Mouse (Mus musculus) C2C12 (cell line): ENCODE results near the gene Rwdd2a. TPM values are rescaled to one million over a fixed set of nuclear protein-coding genes. Genes with fewer than 3 reads are reported as not detected.

ENCODE experiments used
- H3K27me3 ChIP-seq: one replicate; pipeline ENCODE4 v1.6.1; 2011; ENCODE audit not compliant: control insufficient read depth, insufficient read depth, insufficient read length
- H3K36me3 ChIP-seq: one replicate; pipeline ENCODE4 v1.6.1; 2011; ENCODE audit not compliant: control insufficient read depth, insufficient read depth
- H3K4me3 ChIP-seq: one replicate; pipeline ENCODE4 v1.5.1; 2011; ENCODE audit warnings: mild to moderate bottlenecking, control low read depth; ENCODE audit not compliant: poor library complexity, insufficient read depth, severe bottlenecking
- H3K79me2 ChIP-seq: one replicate; pipeline ENCODE4 v1.6.1; 2011; ENCODE audit not compliant: control insufficient read depth, insufficient read depth
- H3K79me3 ChIP-seq: one replicate; pipeline ENCODE4 v1.6.1; 2011; ENCODE audit warnings: low read depth, control low read depth
- H3ac ChIP-seq: one replicate; pipeline ENCODE3; 2011; ENCODE audit warnings: low read depth; ENCODE audit not compliant: control insufficient read depth, insufficient read length
- CEBPB ChIP-seq: IDR thresholded peaks from one replicate; pipeline ENCODE4 v1.6.1; 2011; ENCODE audit warnings: low read depth, mild to moderate bottlenecking, control low read depth, moderate library complexity
- CTCF ChIP-seq: IDR thresholded peaks from one replicate; pipeline ENCODE4 v1.5.1; 2011; ENCODE audit not compliant: control insufficient read depth, insufficient read depth, insufficient read length
- FOSL1 ChIP-seq: IDR thresholded peaks from one replicate; pipeline ENCODE4 v1.8.0; 2011; ENCODE audit warnings: mild to moderate bottlenecking, low read length; ENCODE audit not compliant: poor library complexity, insufficient read depth, severe bottlenecking
- MAX ChIP-seq: IDR thresholded peaks from one replicate; pipeline ENCODE4 v1.6.1; 2011; ENCODE audit warnings: mild to moderate bottlenecking, control low read depth
- MYOD1 ChIP-seq: IDR thresholded peaks from one replicate; pipeline ENCODE4 v1.6.1; 2011; ENCODE audit warnings: low read depth; ENCODE audit not compliant: control insufficient read depth, insufficient read length
- MYOG ChIP-seq: IDR thresholded peaks from one replicate; pipeline ENCODE4 v1.6.1; 2011; ENCODE audit not compliant: control insufficient read depth, insufficient read length; ENCODE audit errors: extremely low read depth
- USF1 ChIP-seq: IDR thresholded peaks from one replicate; pipeline ENCODE4 v1.6.1; 2011; ENCODE audit warnings: low read depth, mild to moderate bottlenecking, control low read depth, moderate library complexity
- long read RNA-seq, 2 experiments: library from polyadenylated mRNA; unstranded; transcript quantifications; one replicate each; pipeline ENCODE4 v2.0.0; 2019 to 2020
- polyA plus RNA-seq: library from polyadenylated mRNA; unstranded; fragments of >200 nt; fragmentation: generic; extraction: Trizol; gene quantifications from one replicate; pipeline ENCODE4 v1.2.1, GENCODE M21; 2012; ENCODE audit warnings: missing spikeins

Gene Rwdd2a
- 0.80 TPM for polyA plus RNA-seq
- long read RNA-seq, experiment 1, partial matches to known transcripts: 0 of 1 reads
- long read RNA-seq, experiment 1, other reads (novel, unspliced or antisense): 0 of 1 reads
- long read RNA-seq, experiment 2, partial matches to known transcripts: 0 of 2 reads
- long read RNA-seq, experiment 2, other reads (novel, unspliced or antisense): 1 of 2 reads

GRCm38 (mm10) chr9:86571540-86572135 is at the start of gene Rwdd2a, which contains the start of gene Pgm3:
Gene Rwdd2a, plus strand, starts transcription at chr9:86571991.
Gene Pgm3, minus strand, starts transcription at chr9:86571842.
- TF ChIP-seq MYOG (no peak), MAX (peak; percentile 22)
- peaks cover 17% of the 10 kb centered on the region for H3K36me3 ChIP-seq
- peak within 1 kb of the TSS; percentile 86 for H3ac ChIP-seq
- no peaks in the 10 kb centered on the region for H3K27me3 ChIP-seq
- H3K79me2 ChIP-seq: no peaks in the 10 kb centered on the region
- H3K79me3 ChIP-seq: peaks cover 5% of the 10 kb centered on the region
- H3K4me3 ChIP-seq: peak within 1 kb of the TSS; percentile 44

- TF ChIP-seq MYOD1 (no peak), MAX (no peak), CTCF (no peak), USF1 (no peak), MYOG (no peak), FOSL1 (no peak), CEBPB (no peak)
- H3K27me3 ChIP-seq: no peaks in the 10 kb centered on the region
- H3K79me3 ChIP-seq: no peaks in the 10 kb centered on the region
- no peak overlapping the region for H3ac ChIP-seq
- H3K79me2 ChIP-seq: no peaks in the 10 kb centered on the region
- H3K36me3 ChIP-seq: peaks cover 29% of the 10 kb centered on the region
- H3K4me3 ChIP-seq: no peak overlapping the region
Measured at GRCm38 (mm10) chr9:86522335-86522734, 49.5 kb upstream of the Rwdd2a start.

- Histone ChIP-seq H3K79me2 (no peaks in the 10 kb centered on the region), H3ac (no peak overlapping the region), H3K27me3 (no peaks in the 10 kb centered on the region), H3K79me3 (no peaks in the 10 kb centered on the region), H3K4me3 (no peak overlapping the region), H3K36me3 (peaks cover 33% of the 10 kb centered on the region)
- TF ChIP-seq CEBPB: no peak
- no peak for TF ChIP-seq MAX
- no peak for TF ChIP-seq CTCF
- TF ChIP-seq MYOG: no peak
- no peak for TF ChIP-seq FOSL1
- TF ChIP-seq USF1: no peak
- TF ChIP-seq MYOD1: no peak
Measured at GRCm38 (mm10) chr9:86525600-86525999, 46.2 kb upstream of the Rwdd2a start.

- TF ChIP-seq CTCF (no peak), MAX (no peak), MYOD1 (no peak), CEBPB (no peak), USF1 (no peak), FOSL1 (no peak), MYOG (no peak)
- Histone ChIP-seq H3K27me3 (no peaks in the 10 kb centered on the region), H3ac (no peak overlapping the region), H3K79me3 (no peaks in the 10 kb centered on the region), H3K4me3 (no peak overlapping the region), H3K79me2 (no peaks in the 10 kb centered on the region), H3K36me3 (peaks cover 6% of the 10 kb centered on the region)
Measured at GRCm38 (mm10) chr9:86534071-86534470, 37.7 kb upstream of the Rwdd2a start.

GRCm38 (mm10) chr9:86543451-86543850 is 28.3 kb upstream of the Rwdd2a start:
- H3K4me3 ChIP-seq: no peak overlapping the region
- no peak overlapping the region for H3ac ChIP-seq
- H3K79me3 ChIP-seq: no peaks in the 10 kb centered on the region
- TF ChIP-seq MYOD1 (no peak), CEBPB (no peak)
- no peaks in the 10 kb centered on the region for H3K79me2 ChIP-seq
- H3K27me3 ChIP-seq: no peaks in the 10 kb centered on the region
- peaks cover 23% of the 10 kb centered on the region for H3K36me3 ChIP-seq

GRCm38 (mm10) chr9:86544559-86544958 is 27.2 kb upstream of the Rwdd2a start:
- Histone ChIP-seq H3K79me3 (no peaks in the 10 kb centered on the region), H3K79me2 (no peaks in the 10 kb centered on the region), H3K36me3 (peaks cover 31% of the 10 kb centered on the region), H3K27me3 (no peaks in the 10 kb centered on the region), H3ac (no peak overlapping the region), H3K4me3 (no peak overlapping the region)
- TF ChIP-seq MYOG (no peak), CEBPB (no peak), CTCF (no peak), USF1 (no peak), FOSL1 (no peak), MAX (no peak), MYOD1 (no peak)
